Mouse (Mus musculus): Measurements from ENCODE around the gene Plcb4.

DNA sequence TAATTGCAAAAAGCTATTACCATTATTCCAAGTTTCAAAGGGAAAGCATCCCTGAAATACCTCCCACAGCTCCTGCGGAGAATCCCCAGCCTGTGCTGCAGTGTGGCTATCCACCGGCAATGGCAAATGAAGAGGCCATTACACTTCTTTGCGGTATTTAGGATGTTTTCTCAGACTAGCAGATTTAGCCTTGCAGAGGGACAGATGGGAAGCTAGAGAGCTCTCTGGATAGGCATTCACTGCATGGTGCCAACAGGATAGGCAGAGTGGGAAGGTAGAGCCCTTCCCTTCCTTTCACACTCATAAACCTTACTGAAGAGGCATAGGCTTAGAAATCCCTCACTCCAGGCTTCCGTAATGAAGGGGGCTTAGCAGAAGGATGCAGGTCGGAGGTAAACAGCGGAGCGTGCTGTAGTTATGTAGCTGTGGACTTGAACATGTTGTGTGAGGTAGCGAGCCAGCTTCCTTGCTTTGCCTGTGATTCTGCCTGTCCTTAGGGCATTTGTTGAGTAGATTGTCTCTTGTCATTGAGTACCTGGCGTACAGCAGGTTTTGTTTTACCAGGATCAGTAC is 144.2 kb downstream of the Plcb4 start:
- TF ChIP-seq CTCF (IDR thresholded peaks at IDR 0.05; ENCODE audit: extremely low read depth, insufficient read depth, low read length) (no peak), POLR2A (IDR thresholded peaks at IDR 0.05; ENCODE audit: extremely low read depth, insufficient read depth, low read length) (no peak)
